Mouse (Mus musculus): ENCODE results near the gene Rnf151. TPM values are rescaled to one million over a fixed set of nuclear protein-coding genes. Genes with fewer than 3 reads are reported as not detected.
"Not testable (repeated sequence)": the region's sequence is repeated elsewhere in the genome, so short reads cannot be mapped to it uniquely, and the experiment has no call there.

Rnf151 gene
- polyA plus RNA-seq, 1 experiment, result 1.8 TPM

DNA sequence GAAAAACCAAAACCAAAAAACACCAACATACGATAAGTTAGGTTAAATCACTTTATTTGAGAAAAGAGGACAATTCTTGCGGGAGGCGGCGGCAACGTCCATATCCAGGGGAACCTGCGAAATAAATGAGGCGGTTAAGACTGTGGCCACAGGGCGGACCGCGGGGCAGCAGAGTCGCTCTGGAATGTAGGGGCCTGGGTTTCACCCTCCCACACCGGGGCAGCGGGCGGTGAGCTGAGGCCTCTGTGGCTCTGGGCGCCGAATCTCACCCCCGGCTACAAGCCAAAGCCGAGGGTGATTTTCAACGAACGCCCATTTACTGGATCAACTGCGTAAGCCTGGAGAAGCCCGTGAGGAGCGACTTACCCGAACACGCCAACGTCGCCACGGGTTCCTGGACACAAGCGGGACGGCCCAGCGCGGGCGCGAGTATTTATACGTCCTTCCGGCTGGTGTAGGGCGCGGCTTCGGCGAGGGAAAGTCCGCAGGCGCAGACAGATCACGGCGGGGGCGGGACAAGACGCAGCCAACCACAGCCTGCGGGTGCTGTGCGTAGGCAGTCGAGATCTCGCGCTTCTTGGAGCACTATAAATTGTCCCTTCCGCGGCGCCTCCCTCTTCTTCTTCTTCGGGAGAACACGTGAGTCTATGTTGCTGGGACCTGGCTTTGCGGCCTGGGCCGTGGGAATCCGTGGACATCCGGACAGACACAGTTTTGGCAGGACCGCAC lies 1.8 kb upstream of the Rnf151 start:
- Histone ChIP-seq H3K79me3 (ENCODE audit: low read depth) (peaks cover 24% of the 10 kb centered on the region), H3K79me2 (ENCODE audit: control insufficient read depth, insufficient read depth) (peaks cover 65% of the 10 kb centered on the region), H3K27me3 (ENCODE audit: control insufficient read depth, insufficient read depth, insufficient read length) (no peaks in the 10 kb centered on the region), H3K4me3 (ENCODE audit: insufficient read depth, poor library complexity, severe bottlenecking) (peak overlapping the region; percentile 68), H3ac (ENCODE audit: control insufficient read depth, insufficient read length, low read depth) (peak overlapping the region; percentile 78), H3K36me3 (ENCODE audit: control insufficient read depth, insufficient read depth) (peaks cover 31% of the 10 kb centered on the region)
- TF ChIP-seq CEBPB (IDR thresholded peaks at IDR 0.05; ENCODE audit: low read depth), result no peak
- TF ChIP-seq FOSL1 (IDR thresholded peaks at IDR 0.05; ENCODE audit: insufficient read depth, low read length, poor library complexity, severe bottlenecking), result no peak
- TF ChIP-seq MYOD1 (IDR thresholded peaks at IDR 0.05; ENCODE audit: control insufficient read depth, insufficient read length, low read depth), result no peak
- TF ChIP-seq MAX (IDR thresholded peaks at IDR 0.05), result no peak
- TF ChIP-seq USF1 (IDR thresholded peaks at IDR 0.05; ENCODE audit: low read depth), result no peak
- no peak for TF ChIP-seq MYOG (IDR thresholded peaks at IDR 0.05; ENCODE audit: control insufficient read depth, extremely low read depth, insufficient read length)
- TF ChIP-seq CTCF (IDR thresholded peaks at IDR 0.05; ENCODE audit: control insufficient read depth, insufficient read depth, insufficient read length), result no peak

DNA sequence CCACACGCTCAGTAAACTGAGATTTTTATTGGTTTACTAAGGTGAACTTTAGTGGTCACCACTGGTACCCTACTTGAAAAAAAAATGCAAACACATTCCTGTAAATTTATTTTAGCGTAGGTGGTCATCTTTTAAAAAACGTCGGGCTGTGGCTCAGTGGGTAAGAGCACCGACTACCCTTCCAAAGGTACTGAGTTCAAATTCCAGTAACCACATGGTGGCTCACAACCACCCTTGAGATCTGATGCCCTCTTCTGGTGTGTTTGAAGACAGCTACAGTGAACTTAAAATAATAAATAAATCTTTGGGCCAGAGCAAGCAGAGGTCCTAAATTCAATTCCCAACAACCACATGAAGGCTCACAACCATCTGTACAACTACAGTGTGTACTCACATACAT lies 1.1 kb upstream of the Rnf151 start:
- H3K27me3 ChIP-seq (ENCODE audit: control insufficient read depth, insufficient read depth, insufficient read length), result not testable (repeated sequence)
- Histone ChIP-seq H3K79me3 (ENCODE audit: low read depth) (peaks cover 23% of the 10 kb centered on the region), H3ac (ENCODE audit: control insufficient read depth, insufficient read length, low read depth) (peak overlapping the region; percentile 8), H3K36me3 (ENCODE audit: control insufficient read depth, insufficient read depth) (peaks cover 31% of the 10 kb centered on the region), H3K79me2 (ENCODE audit: control insufficient read depth, insufficient read depth) (peaks cover 63% of the 10 kb centered on the region), H3K4me3 (ENCODE audit: insufficient read depth, poor library complexity, severe bottlenecking) (peak overlapping the region; percentile 68)

DNA sequence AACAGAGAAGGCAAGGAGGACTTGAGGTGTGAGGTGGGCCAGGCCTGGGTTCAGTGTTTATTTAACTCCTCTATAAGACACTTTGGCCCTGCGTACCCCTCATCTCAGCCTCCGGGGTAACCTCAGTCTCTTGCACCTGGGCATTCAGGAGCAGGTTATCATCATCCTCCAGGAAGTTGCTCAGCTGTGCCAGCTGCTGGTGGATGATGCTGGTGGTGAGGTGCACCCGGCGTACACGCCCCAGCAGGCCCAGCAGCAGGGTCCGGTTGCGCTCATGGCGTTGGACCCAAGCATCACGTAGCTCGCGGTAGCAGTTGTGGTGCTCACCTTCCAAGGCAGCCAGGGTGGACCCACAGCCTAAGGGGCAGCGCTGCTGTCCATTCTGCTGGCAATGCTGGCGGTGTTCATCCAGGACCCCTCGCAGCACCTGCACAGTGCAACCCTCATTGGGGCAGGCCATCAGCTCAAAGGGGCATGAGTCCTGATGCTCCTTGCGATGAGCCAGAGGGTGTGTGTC lies 1.6 kb downstream of the Rnf151 start:
- TF ChIP-seq FOSL1 (IDR thresholded peaks at IDR 0.05; ENCODE audit: insufficient read depth, low read length, poor library complexity, severe bottlenecking), result no peak
- no peak for TF ChIP-seq MYOD1 (IDR thresholded peaks at IDR 0.05; ENCODE audit: control insufficient read depth, insufficient read length, low read depth)
- no peak for TF ChIP-seq CEBPB (IDR thresholded peaks at IDR 0.05; ENCODE audit: low read depth)
- H3K79me3 ChIP-seq (ENCODE audit: low read depth), result peaks cover 7% of the 10 kb centered on the region

DNA sequence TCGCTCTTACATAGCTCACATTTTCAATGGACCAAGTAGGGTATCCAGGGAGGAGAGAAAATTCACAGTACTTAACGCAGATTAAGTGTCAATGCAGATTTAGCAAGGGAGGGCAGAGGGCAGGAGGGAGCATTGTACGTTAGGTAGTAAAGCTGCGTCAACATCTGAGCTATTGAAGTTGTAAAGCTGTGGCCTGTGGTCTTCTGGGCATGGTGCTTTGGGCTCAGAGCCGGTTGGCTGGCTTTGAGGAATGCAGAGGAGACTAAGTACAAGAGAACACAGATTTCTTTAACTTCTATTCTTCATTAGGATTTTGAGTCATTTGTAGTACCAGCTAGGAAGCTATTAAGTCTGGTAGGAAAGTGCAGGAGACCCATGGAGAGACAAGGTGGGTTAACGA lies 2.3 kb downstream of the Rnf151 start:
- peaks cover 29% of the 10 kb centered on the region for H3K79me2 ChIP-seq (ENCODE audit: control insufficient read depth, insufficient read depth)
- peaks cover 4% of the 10 kb centered on the region for H3K79me3 ChIP-seq (ENCODE audit: low read depth)
- no peak overlapping the region for H3ac ChIP-seq (ENCODE audit: control insufficient read depth, insufficient read length, low read depth)
- TF ChIP-seq CEBPB (IDR thresholded peaks at IDR 0.05; ENCODE audit: low read depth) (no peak), USF1 (IDR thresholded peaks at IDR 0.05; ENCODE audit: low read depth) (no peak), CTCF (IDR thresholded peaks at IDR 0.05; ENCODE audit: control insufficient read depth, insufficient read depth, insufficient read length) (no peak), MYOD1 (IDR thresholded peaks at IDR 0.05; ENCODE audit: control insufficient read depth, insufficient read length, low read depth) (no peak), MAX (IDR thresholded peaks at IDR 0.05) (no peak), MYOG (IDR thresholded peaks at IDR 0.05; ENCODE audit: control insufficient read depth, extremely low read depth, insufficient read length) (no peak), FOSL1 (IDR thresholded peaks at IDR 0.05; ENCODE audit: insufficient read depth, low read length, poor library complexity, severe bottlenecking) (no peak)
- no peak overlapping the region for H3K4me3 ChIP-seq (ENCODE audit: insufficient read depth, poor library complexity, severe bottlenecking)
- no peaks in the 10 kb centered on the region for H3K27me3 ChIP-seq (ENCODE audit: control insufficient read depth, insufficient read depth, insufficient read length)
- H3K36me3 ChIP-seq (ENCODE audit: control insufficient read depth, insufficient read depth), result peaks cover 13% of the 10 kb centered on the region

More for the DNA sequence above, 1.6 kb downstream of the Rnf151 start:
- Histone ChIP-seq H3ac (ENCODE audit: control insufficient read depth, insufficient read length, low read depth) (no peak overlapping the region), H3K27me3 (ENCODE audit: control insufficient read depth, insufficient read depth, insufficient read length) (no peaks in the 10 kb centered on the region), H3K4me3 (ENCODE audit: insufficient read depth, poor library complexity, severe bottlenecking) (no peak overlapping the region), H3K79me2 (ENCODE audit: control insufficient read depth, insufficient read depth) (peaks cover 36% of the 10 kb centered on the region), H3K36me3 (ENCODE audit: control insufficient read depth, insufficient read depth) (peaks cover 17% of the 10 kb centered on the region)

DNA sequence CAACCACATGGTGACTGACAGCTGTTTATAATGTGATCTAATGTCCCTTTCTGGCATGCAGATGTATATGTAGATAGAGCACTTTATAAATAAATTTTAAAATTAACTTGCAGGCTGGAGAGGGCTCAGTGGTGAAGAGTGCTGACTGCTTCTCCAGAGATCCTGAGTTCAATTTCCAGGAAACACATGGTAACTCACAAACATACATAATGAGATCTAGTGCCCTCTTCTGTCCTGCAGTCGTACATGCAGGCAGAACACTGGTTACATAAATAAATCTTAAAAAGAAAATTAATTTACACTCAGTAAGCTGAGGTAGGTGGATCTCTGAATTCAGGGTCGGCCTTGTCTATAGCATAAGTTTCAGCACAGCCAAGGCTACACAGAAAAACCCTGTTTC lies 9.2 kb downstream of the Rnf151 start:
- no peak for TF ChIP-seq USF1 (IDR thresholded peaks at IDR 0.05; ENCODE audit: low read depth)
- TF ChIP-seq CEBPB (IDR thresholded peaks at IDR 0.05; ENCODE audit: low read depth), result no peak
- TF ChIP-seq MAX (IDR thresholded peaks at IDR 0.05), result no peak
- no peak for TF ChIP-seq FOSL1 (IDR thresholded peaks at IDR 0.05; ENCODE audit: insufficient read depth, low read length, poor library complexity, severe bottlenecking)
- TF ChIP-seq CTCF (IDR thresholded peaks at IDR 0.05; ENCODE audit: control insufficient read depth, insufficient read depth, insufficient read length), result no peak
- no peak for TF ChIP-seq MYOD1 (IDR thresholded peaks at IDR 0.05; ENCODE audit: control insufficient read depth, insufficient read length, low read depth)
- TF ChIP-seq MYOG (IDR thresholded peaks at IDR 0.05; ENCODE audit: control insufficient read depth, extremely low read depth, insufficient read length), result no peak
- Histone ChIP-seq H3K27me3 (ENCODE audit: control insufficient read depth, insufficient read depth, insufficient read length) (no peaks in the 10 kb centered on the region), H3K36me3 (ENCODE audit: control insufficient read depth, insufficient read depth) (peaks cover 19% of the 10 kb centered on the region), H3K4me3 (ENCODE audit: insufficient read depth, poor library complexity, severe bottlenecking) (no peak overlapping the region), H3ac (ENCODE audit: control insufficient read depth, insufficient read length, low read depth) (no peak overlapping the region), H3K79me2 (ENCODE audit: control insufficient read depth, insufficient read depth) (peaks cover 25% of the 10 kb centered on the region), H3K79me3 (ENCODE audit: low read depth) (peaks cover 19% of the 10 kb centered on the region)

DNA sequence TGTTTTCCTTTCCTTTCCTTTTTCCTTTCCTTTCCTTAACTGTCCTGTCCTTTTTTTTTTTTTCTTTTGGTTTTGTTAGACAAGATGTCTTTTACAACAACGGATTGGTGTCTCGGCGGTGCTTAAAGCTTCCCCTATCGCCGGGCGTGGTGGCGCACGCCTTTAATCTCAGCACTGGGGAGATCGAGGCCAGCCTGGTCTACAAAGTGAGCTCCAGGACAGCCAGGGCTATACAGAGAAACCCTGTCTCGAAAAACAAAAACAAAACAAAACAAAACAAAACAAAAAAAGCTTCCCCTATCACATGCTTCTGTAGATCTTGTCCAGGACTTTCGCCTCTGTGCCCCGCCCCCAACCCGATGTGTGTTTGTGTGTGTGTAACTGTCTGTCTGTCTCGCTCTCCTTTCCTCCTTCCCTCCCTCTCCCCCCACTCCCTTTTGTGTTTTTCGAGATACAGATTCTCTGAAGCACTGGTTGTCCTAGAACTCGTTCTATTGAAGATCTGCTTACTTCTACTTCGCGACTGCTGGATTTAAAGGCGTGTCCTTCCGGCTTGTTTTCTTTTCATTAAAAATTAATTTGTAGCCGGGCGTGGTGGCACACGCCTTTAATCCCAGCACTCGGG lies 9.9 kb downstream of the Rnf151 start:
- H3K4me3 ChIP-seq (ENCODE audit: insufficient read depth, poor library complexity, severe bottlenecking), result peak overlapping the region; percentile 96
- H3K79me2 ChIP-seq (ENCODE audit: control insufficient read depth, insufficient read depth), result peaks cover 25% of the 10 kb centered on the region
- peaks cover 21% of the 10 kb centered on the region for H3K36me3 ChIP-seq (ENCODE audit: control insufficient read depth, insufficient read depth)
- H3ac ChIP-seq (ENCODE audit: control insufficient read depth, insufficient read length, low read depth), result peak overlapping the region; percentile 86
- TF ChIP-seq MAX (IDR thresholded peaks at IDR 0.05) (no peak), USF1 (IDR thresholded peaks at IDR 0.05; ENCODE audit: low read depth) (no peak), CTCF (IDR thresholded peaks at IDR 0.05; ENCODE audit: control insufficient read depth, insufficient read depth, insufficient read length) (no peak), MYOG (IDR thresholded peaks at IDR 0.05; ENCODE audit: control insufficient read depth, extremely low read depth, insufficient read length) (no peak), MYOD1 (IDR thresholded peaks at IDR 0.05; ENCODE audit: control insufficient read depth, insufficient read length, low read depth) (no peak), CEBPB (IDR thresholded peaks at IDR 0.05; ENCODE audit: low read depth) (no peak), FOSL1 (IDR thresholded peaks at IDR 0.05; ENCODE audit: insufficient read depth, low read length, poor library complexity, severe bottlenecking) (no peak)
- peaks cover 19% of the 10 kb centered on the region for H3K79me3 ChIP-seq (ENCODE audit: low read depth)
- no peaks in the 10 kb centered on the region for H3K27me3 ChIP-seq (ENCODE audit: control insufficient read depth, insufficient read depth, insufficient read length)
